Mouse (Mus musculus) megakaryocyte progenitor cell, adult 5-6 weeks (primary cell): ENCODE results near the gene Abcc10. TPM values are rescaled to one million over a fixed set of nuclear protein-coding genes. Genes with fewer than 3 reads are reported as not detected.

Experiments used
- ATAC-seq: replicated peaks from 2 replicates; pipeline ENCODE4 v1.8.0; 2016; ENCODE audit warnings: mild to moderate bottlenecking, moderate TSS enrichment, inconsistent platforms; ENCODE audit not compliant: poor library complexity
- total RNA-seq, 2 experiments: library from RNA; stranded (forward) in 1 of 2; stranded (reverse) in 1 of 2; fragments of 157-497, 149-512 nt in 1 of 2; fragments of 200-1000 nt in 1 of 2; gene quantifications; 2 replicates each; pipeline versions ENCODE4 v1.2.3 to v1.2.4; 2015 to 2017

Abcc10 gene
- total RNA-seq (2015) (0.93 and 1.2 TPM in 2 replicates), total RNA-seq (2017) (4.1 and 4.2 TPM in 2 replicates)

- peak; percentile 97 for ATAC-seq
Observed at GRCm38 (mm10) chr17:46327906-46328534, at the start of gene Abcc10. Abcc10 (minus strand) TSS chr17:46328352.

GRCm38 (mm10) chr17:46371783-46372182 lies 43.6 kb upstream of the Abcc10 start:
- ATAC-seq: peak; percentile 85

GRCm38 (mm10) chr17:46351026-46351700 lies 23.0 kb upstream of the Abcc10 start:
- ATAC-seq: no peak

- peak; percentile 60 for ATAC-seq
Observed at GRCm38 (mm10) chr17:46341208-46341607, 13.1 kb upstream of the Abcc10 start.

GRCm38 (mm10) chr17:46336475-46336874 lies 8.3 kb upstream of the Abcc10 start:
- ATAC-seq: peak; percentile 57

- no peak for ATAC-seq
Observed at GRCm38 (mm10) chr17:46328723-46329122, 571 bp upstream of the Abcc10 start.

- no peak for ATAC-seq
Observed at GRCm38 (mm10) chr17:46327413-46327905, 693 bp downstream of the Abcc10 start.

GRCm38 (mm10) chr17:46322046-46322823 lies 5.9 kb downstream of the Abcc10 start:
- ATAC-seq: no peak

GRCm38 (mm10) chr17:46320492-46320891 lies 7.7 kb downstream of the Abcc10 start:
- ATAC-seq: no peak

- no peak for ATAC-seq
Observed at GRCm38 (mm10) chr17:46315813-46316212, 12.3 kb downstream of the Abcc10 start.

GRCm38 (mm10) chr17:46313135-46313715 lies 14.9 kb downstream of the Abcc10 start:
- no peak for ATAC-seq

- ATAC-seq: no peak
Observed at GRCm38 (mm10) chr17:46310515-46310914, 17.6 kb downstream of the Abcc10 start.

GRCm38 (mm10) chr17:46309835-46310234 lies 18.3 kb downstream of the Abcc10 start:
- ATAC-seq: no peak

GRCm38 (mm10) chr17:46306956-46307355 lies 21.2 kb downstream of the Abcc10 start:
- ATAC-seq: no peak

GRCm38 (mm10) chr17:46304184-46304583 lies 24.0 kb downstream of the Abcc10 start:
- ATAC-seq: no peak

GRCm38 (mm10) chr17:46301892-46302291 lies 26.3 kb downstream of the Abcc10 start:
- no peak for ATAC-seq

- peak; percentile 94 for ATAC-seq
Observed at GRCm38 (mm10) chr17:46298220-46298913, 29.8 kb downstream of the Abcc10 start.

- ATAC-seq: no peak
Observed at GRCm38 (mm10) chr17:46297364-46298219, 30.6 kb downstream of the Abcc10 start, which contains the start of gene Dlk2. Dlk2 (plus strand) TSS chr17:46297421.

GRCm38 (mm10) chr17:46297028-46297363 lies 31.2 kb downstream of the Abcc10 start:
- ATAC-seq: no peak

- ATAC-seq: no peak
Observed at GRCm38 (mm10) chr17:46296601-46297000, 31.6 kb downstream of the Abcc10 start.
